Mouse (Mus musculus) heart, adult 2 months (tissue): ENCODE measurements at regions not wholly inside any gene's neighbourhood (a gene's known extent, or its start where the extent isn't known, plus 50 kb on each side); places are given as distances from the start of the nearest gene placed in this dataset.

ENCODE experiments used
- EP300 ChIP-seq: fragments of 200-500 bp; IDR thresholded peaks from 2 replicates; pipeline ENCODE4 v1.6.1; 2011; ENCODE audit warnings: low read depth, low read length, control low read depth; ENCODE audit not compliant: insufficient read depth
- POLR2A ChIP-seq: fragments of 200-500 bp; IDR thresholded peaks from 2 replicates; pipeline ENCODE4 v1.6.1; 2011; ENCODE audit warnings: mild to moderate bottlenecking, low read depth, low read length, control low read depth; ENCODE audit not compliant: insufficient read depth

DNA sequence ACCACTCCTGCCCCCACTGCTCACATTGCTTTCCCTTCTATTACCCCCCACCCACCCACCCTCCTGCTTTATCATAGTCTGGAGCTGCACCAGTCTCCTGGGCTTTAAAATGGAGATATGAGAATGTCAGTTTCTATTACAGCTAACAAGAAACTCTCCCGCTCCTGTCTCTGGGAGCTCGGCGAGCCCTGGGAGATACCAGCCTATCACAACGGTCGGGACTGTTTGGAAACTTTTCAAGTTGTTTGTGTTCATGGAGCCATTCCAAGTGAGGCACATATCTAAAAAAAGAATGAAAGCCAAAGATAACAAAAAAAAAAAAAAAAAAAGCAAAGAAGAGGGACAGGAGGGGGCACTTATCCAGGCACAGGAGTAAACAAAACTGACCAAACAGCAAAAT lies 105.2 kb upstream of the Sox4 start:
- TF ChIP-seq EP300 = no peak
- TF ChIP-seq POLR2A = no peak
